Mouse (Mus musculus): ENCODE data around the gene Skint2.

Gene Skint2

DNA sequence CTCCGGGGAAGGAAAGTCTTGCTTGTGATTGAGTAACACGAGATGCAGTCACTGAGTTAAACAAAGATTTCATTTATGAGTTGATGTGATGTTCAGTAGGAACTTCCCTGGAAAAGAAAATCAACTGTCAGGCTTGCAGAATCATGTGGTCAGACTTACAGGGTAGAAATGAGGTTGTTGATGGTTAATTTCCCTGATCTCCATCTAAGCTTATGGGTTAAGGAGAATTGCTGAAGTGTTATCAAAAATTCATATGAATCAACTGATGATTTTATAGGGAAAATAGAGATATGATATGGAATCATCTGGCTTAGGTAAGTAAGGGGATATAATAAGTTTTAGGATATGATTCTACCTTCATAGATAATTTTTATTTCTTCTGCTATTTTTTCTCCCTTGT, at the start of gene Skint2:
Gene Skint2, plus strand, starts transcription at position 301 of the 400 bp plus-strand sequence.
- no peak for DNase-seq
